Mouse (Mus musculus) right cerebral cortex, adult 2 months (tissue): Measurements from ENCODE around the gene Mcoln2.

ENCODE experiments used
- DNase-seq, 2 experiments: peaks; one replicate each; pipeline ENCODE4 v3.0.0; 2021 to 2022; ENCODE audit warnings: low spot score in 2 of 2

Gene Mcoln2

GRCm38 (mm10) chr3:146149156-146150057 is at the start of gene Mcoln2:
Mcoln2 (plus strand) TSS chr3:146149833.
- no peak for DNase-seq

DNA sequence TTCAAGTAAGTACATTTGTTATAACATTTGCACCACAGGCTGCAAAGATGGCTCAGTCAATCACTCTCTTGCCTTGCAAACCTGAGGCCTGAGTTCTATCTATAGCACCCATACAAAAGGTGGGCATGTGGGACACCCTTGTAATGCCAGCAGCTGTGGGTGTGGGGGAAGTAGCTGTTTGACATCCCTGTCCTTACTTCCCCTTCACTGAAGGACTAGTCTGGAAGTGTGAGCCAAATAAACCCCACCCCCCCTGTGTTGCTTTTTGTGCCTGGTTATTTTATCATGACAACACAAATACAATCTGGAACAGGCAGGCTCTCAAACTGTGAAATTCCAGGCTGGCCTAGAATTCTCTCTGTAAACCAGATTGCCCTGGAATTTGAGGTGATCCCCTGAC is 49.7 kb upstream of the Mcoln2 start:
- no peak for DNase-seq

- no peak for DNase-seq
Observed at GRCm38 (mm10) chr3:146102049-146102448, 47.6 kb upstream of the Mcoln2 start.

- peak in 1 of 2 experiments; percentile 9 for DNase-seq
Observed at GRCm38 (mm10) chr3:146107116-146107849, 42.4 kb upstream of the Mcoln2 start.

- DNase-seq = peak; percentile 74 to 75
Observed at GRCm38 (mm10) chr3:146107921-146108571, 41.6 kb upstream of the Mcoln2 start, which contains the start of gene Wdr63. Wdr63 (minus strand) TSS chr3:146108130.

GRCm38 (mm10) chr3:146108945-146109344 is 40.7 kb upstream of the Mcoln2 start:
- DNase-seq = no peak

- no peak for DNase-seq
Observed at GRCm38 (mm10) chr3:146110358-146110757, 39.3 kb upstream of the Mcoln2 start.

- no peak for DNase-seq
Observed at GRCm38 (mm10) chr3:146110916-146111315, 38.7 kb upstream of the Mcoln2 start.

GRCm38 (mm10) chr3:146117258-146117996 is 32.2 kb upstream of the Mcoln2 start, which contains the start of gene Mcoln3:
Mcoln3 (plus strand) TSS chr3:146117450.
- DNase-seq = no peak

- DNase-seq = no peak
Observed at GRCm38 (mm10) chr3:146117997-146118457, 31.6 kb upstream of the Mcoln2 start.

DNA sequence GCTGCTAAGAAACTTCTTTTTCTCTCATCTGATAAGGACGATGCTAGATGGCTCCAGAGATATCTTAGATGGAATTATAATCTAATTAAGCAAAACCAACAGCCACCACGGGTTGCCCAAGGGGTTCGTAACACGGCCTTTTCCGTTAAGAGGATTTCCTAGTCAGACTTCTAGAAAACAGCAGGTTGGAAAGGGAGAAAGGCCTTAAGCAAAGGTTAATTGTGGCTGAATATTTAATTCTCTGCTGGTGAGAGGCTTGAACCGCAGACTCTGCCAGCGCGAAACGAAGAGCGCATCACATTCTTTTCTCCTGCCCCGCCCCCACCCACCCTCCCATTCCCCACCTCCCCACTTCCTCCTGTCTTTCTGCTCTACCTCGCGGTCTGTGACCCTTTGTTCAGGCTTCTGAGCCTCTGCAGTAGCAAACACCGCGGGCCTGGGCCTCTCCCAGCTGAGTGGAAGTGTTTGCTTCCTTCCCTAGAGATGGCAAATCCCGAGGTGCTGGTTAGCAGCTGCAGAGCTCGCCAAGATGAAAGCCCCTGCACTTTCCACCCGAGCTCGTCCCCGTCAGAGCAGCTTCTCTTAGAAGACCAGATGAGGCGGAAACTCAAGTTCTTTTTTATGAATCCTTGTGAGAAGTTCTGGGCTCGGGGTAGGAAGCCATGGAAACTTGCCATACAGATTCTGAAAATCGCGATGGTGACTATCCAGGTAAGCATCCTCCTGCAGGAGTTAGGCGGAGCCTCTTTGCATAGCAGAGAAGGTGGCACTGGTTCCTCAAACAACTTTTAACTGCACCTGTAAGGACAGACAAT is 28.1 kb upstream of the Mcoln2 start:
- DNase-seq = no peak

- DNase-seq = no peak
Observed at GRCm38 (mm10) chr3:146122125-146122420, 27.6 kb upstream of the Mcoln2 start.

GRCm38 (mm10) chr3:146122807-146123463 is 26.7 kb upstream of the Mcoln2 start:
- DNase-seq = no peak

GRCm38 (mm10) chr3:146123464-146123825 is 26.2 kb upstream of the Mcoln2 start:
- DNase-seq = no peak

DNA sequence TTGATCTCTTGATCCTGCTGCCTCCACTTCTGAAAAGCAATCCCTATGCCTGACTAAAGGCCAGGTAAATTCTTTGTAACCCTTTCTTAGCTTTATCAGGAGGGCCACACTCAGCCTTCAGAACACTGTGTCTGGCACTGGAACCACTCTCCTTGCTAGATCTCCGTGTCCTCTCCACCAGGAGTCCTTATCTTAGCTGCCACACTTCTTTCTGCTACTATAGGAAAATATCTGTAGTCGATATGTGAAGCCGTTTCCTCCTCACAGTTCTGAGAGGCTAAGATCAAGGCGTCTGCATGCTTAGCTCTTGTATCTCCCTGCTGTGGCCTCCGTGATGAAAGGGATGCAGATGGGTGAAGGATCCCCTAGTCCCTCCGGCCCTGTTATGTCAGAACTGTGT is 22.4 kb upstream of the Mcoln2 start:
- DNase-seq = no peak

- no peak for DNase-seq
Observed at GRCm38 (mm10) chr3:146134834-146135233, 14.8 kb upstream of the Mcoln2 start.

GRCm38 (mm10) chr3:146135417-146135816 is 14.2 kb upstream of the Mcoln2 start:
- no peak for DNase-seq

- no peak for DNase-seq
Observed at GRCm38 (mm10) chr3:146136422-146136821, 13.2 kb upstream of the Mcoln2 start.

GRCm38 (mm10) chr3:146140276-146140675 is 9.4 kb upstream of the Mcoln2 start:
- DNase-seq = no peak

- no peak for DNase-seq
Observed at GRCm38 (mm10) chr3:146142523-146142922, 7.1 kb upstream of the Mcoln2 start.
